Mouse (Mus musculus) hindbrain, embryonic 13.5 days (tissue): ENCODE measurements around the gene Pdss2. TPM values are rescaled to one million over a fixed set of nuclear protein-coding genes. Genes with fewer than 3 reads are reported as not detected.
"Not testable (repeated sequence)": the region's sequence is repeated elsewhere in the genome, so short reads cannot be mapped to it uniquely, and the experiment has no call there.

Experiments used
- ATAC-seq: fragments of 200-750 bp; cut with Nextera tagmentation; 2 replicates; pipeline ENCODE4 v1.8.0; 2017; ENCODE audit warnings: moderate TSS enrichment; ENCODE audit not compliant: low FRiP score
- H3K27ac ChIP-seq: fragments of 300-500 bp; sonication (generic); 2 replicates; pipeline ENCODE4 v1.5.1; 2015; ENCODE audit warnings: inconsistent platforms, mild to moderate bottlenecking, moderate library complexity
- H3K27me3 ChIP-seq: fragments of 300-500 bp; sonication (generic); 2 replicates; pipeline ENCODE4 v1.6.1; 2015; ENCODE audit warnings: mild to moderate bottlenecking, inconsistent platforms
- H3K36me3 ChIP-seq: fragments of 300-500 bp; sonication (generic); 2 replicates; pipeline ENCODE4 v1.6.1; 2015; ENCODE audit warnings: mild to moderate bottlenecking, inconsistent platforms
- H3K4me1 ChIP-seq: fragments of 300-500 bp; sonication (generic); replicated peaks from 2 replicates; pipeline ENCODE4 v1.6.1; 2015; ENCODE audit warnings: inconsistent platforms
- H3K4me2 ChIP-seq: fragments of 300-500 bp; sonication (generic); 2 replicates; pipeline ENCODE4 v1.6.1; 2015; ENCODE audit warnings: inconsistent platforms, mild to moderate bottlenecking, moderate library complexity
- H3K4me3 ChIP-seq: fragments of 300-500 bp; sonication (generic); 2 replicates; pipeline ENCODE4 v1.5.1; 2015; ENCODE audit warnings: mild to moderate bottlenecking, inconsistent platforms
- H3K9ac ChIP-seq: fragments of 300-500 bp; sonication (generic); 2 replicates; pipeline ENCODE4 v1.6.1; 2015; ENCODE audit warnings: mild to moderate bottlenecking, inconsistent platforms
- H3K9me3 ChIP-seq: fragments of 300-500 bp; sonication (generic); 2 replicates; pipeline ENCODE4 v1.6.1; 2016; ENCODE audit warnings: inconsistent platforms
- WGBS: fragments of 180-500 bp; shearing (Covaris S2); methylation state at CpG from one replicate; pipeline ENCODE4 v1.1.7; 2015; 5-methylcytosine and 5-hydroxymethylcytosine counted together
- polyA plus RNA-seq: library from polyadenylated mRNA; unstranded; fragments of >200 nt; fragmentation: Nextera tagmentation; extraction: Ambion mirVana; gene quantifications from 2 replicates; pipeline ENCODE4 v1.2.1, GENCODE M21; 2015

Gene Pdss2
- polyA plus RNA-seq, 1 experiment from 2014 or later = 16.0 TPM

- Histone ChIP-seq H3K9me3 (no peaks in the 10 kb centered on the region), H3K36me3 (peaks cover 4% of the 10 kb centered on the region; the same call in 1 of the 2 replicates), H3K27ac (no peak overlapping the region), H3K9ac (no peak overlapping the region), H3K4me3 (no peak overlapping the region), H3K27me3 (no peaks in the 10 kb centered on the region), H3K4me1 (no peaks in the 10 kb centered on the region), H3K4me2 (no peak overlapping the region)
- no peak for ATAC-seq
- WGBS = 91% methylated on average over 4 of the region's 4 CpGs
These were observed 174.5 kb downstream of the Pdss2 start for GRCm38 (mm10) chr10:43395824-43396223.

- H3K4me3 ChIP-seq = no peak overlapping the region
- no peaks in the 10 kb centered on the region for H3K27me3 ChIP-seq
- H3K9me3 ChIP-seq = no peaks in the 10 kb centered on the region
- H3K9ac ChIP-seq = no peak overlapping the region
- H3K4me1 ChIP-seq = no peaks in the 10 kb centered on the region
- no peak overlapping the region for H3K27ac ChIP-seq
- H3K36me3 ChIP-seq = peaks cover 4% of the 10 kb centered on the region; the same call in 1 of the 2 replicates
- ATAC-seq = no peak
- 81% methylated on average over 7 of the region's 7 CpGs for WGBS
- H3K4me2 ChIP-seq = no peak overlapping the region
These were observed 178.5 kb downstream of the Pdss2 start for GRCm38 (mm10) chr10:43399596-43400316.

GRCm38 (mm10) chr10:43406107-43406506 lies 184.8 kb downstream of the Pdss2 start:
- no peak overlapping the region for H3K4me2 ChIP-seq
- no peaks in the 10 kb centered on the region for H3K4me1 ChIP-seq
- ATAC-seq = no peak
- 96% methylated on average over 1 of the region's 1 CpGs for WGBS
- no peaks in the 10 kb centered on the region for H3K27me3 ChIP-seq
- H3K9me3 ChIP-seq = no peaks in the 10 kb centered on the region
- no peak overlapping the region for H3K4me3 ChIP-seq
- H3K27ac ChIP-seq = no peak overlapping the region
- H3K36me3 ChIP-seq = peaks cover 3% of the 10 kb centered on the region
- no peak overlapping the region for H3K9ac ChIP-seq

- H3K9me3 ChIP-seq = no peaks in the 10 kb centered on the region
- H3K4me2 ChIP-seq = no peak overlapping the region
- H3K27ac ChIP-seq = no peak overlapping the region
- H3K36me3 ChIP-seq = peaks cover 3% of the 10 kb centered on the region
- no peak for ATAC-seq
- no peaks in the 10 kb centered on the region for H3K27me3 ChIP-seq
- WGBS = 83% methylated on average over 12 of the region's 12 CpGs
- H3K4me3 ChIP-seq = no peak overlapping the region
- no peak overlapping the region for H3K9ac ChIP-seq
- H3K4me1 ChIP-seq = no peaks in the 10 kb centered on the region
These were observed 185.6 kb downstream of the Pdss2 start for GRCm38 (mm10) chr10:43406885-43407284.

- no peak for ATAC-seq
- Histone ChIP-seq H3K9me3 (no peaks in the 10 kb centered on the region), H3K4me1 (no peaks in the 10 kb centered on the region), H3K9ac (no peak overlapping the region), H3K27ac (no peak overlapping the region), H3K27me3 (no peaks in the 10 kb centered on the region), H3K4me2 (no peak overlapping the region), H3K4me3 (no peak overlapping the region), H3K36me3 (peaks cover 3% of the 10 kb centered on the region)
- 76% methylated on average over 10 of the region's 10 CpGs for WGBS
These were observed 188.4 kb downstream of the Pdss2 start for GRCm38 (mm10) chr10:43409506-43410230.

GRCm38 (mm10) chr10:43411164-43411563 lies 189.9 kb downstream of the Pdss2 start:
- WGBS = 93% methylated on average over 3 of the region's 3 CpGs
- H3K9ac ChIP-seq, H3K27ac ChIP-seq, H3K9me3 ChIP-seq, H3K27me3 ChIP-seq, H3K4me2 ChIP-seq, H3K4me3 ChIP-seq, H3K4me1 ChIP-seq, ATAC-seq: not testable (repeated sequence)
- H3K36me3 ChIP-seq = peaks cover 10% of the 10 kb centered on the region

GRCm38 (mm10) chr10:43417346-43417745 lies 196.1 kb downstream of the Pdss2 start:
- no peaks in the 10 kb centered on the region for H3K9me3 ChIP-seq
- no peak for ATAC-seq
- 87% methylated on average over 6 of the region's 6 CpGs for WGBS
- no peak overlapping the region for H3K9ac ChIP-seq
- H3K27ac ChIP-seq = no peak overlapping the region
- H3K27me3 ChIP-seq = no peaks in the 10 kb centered on the region
- H3K36me3 ChIP-seq = peaks cover 8% of the 10 kb centered on the region
- no peak overlapping the region for H3K4me2 ChIP-seq
- H3K4me3 ChIP-seq = no peak overlapping the region
- peaks cover 17% of the 10 kb centered on the region for H3K4me1 ChIP-seq

GRCm38 (mm10) chr10:43420660-43421413 lies 199.6 kb downstream of the Pdss2 start:
- ATAC-seq = peak; percentile 81
- peaks cover 20% of the 10 kb centered on the region for H3K4me1 ChIP-seq
- no peaks in the 10 kb centered on the region for H3K27me3 ChIP-seq
- H3K27ac ChIP-seq = peak overlapping the region; percentile 49
- no peak overlapping the region for H3K4me3 ChIP-seq
- H3K9me3 ChIP-seq = no peaks in the 10 kb centered on the region
- no peak overlapping the region for H3K9ac ChIP-seq
- WGBS = 51% methylated on average over 22 of the region's 22 CpGs
- no peaks in the 10 kb centered on the region; the same call in 1 of the 2 replicates for H3K36me3 ChIP-seq
- peak overlapping the region; percentile 17 for H3K4me2 ChIP-seq

GRCm38 (mm10) chr10:43422061-43422770 lies 200.9 kb downstream of the Pdss2 start:
- Histone ChIP-seq H3K36me3 (no peaks in the 10 kb centered on the region), H3K9me3 (no peaks in the 10 kb centered on the region), H3K27ac (peak overlapping the region; percentile 49; the same call in 1 of the 2 replicates), H3K4me1 (peaks cover 20% of the 10 kb centered on the region), H3K4me3 (no peak overlapping the region), H3K4me2 (no peak overlapping the region), H3K9ac (no peak overlapping the region), H3K27me3 (no peaks in the 10 kb centered on the region)
- 52% methylated on average over 15 of the region's 15 CpGs for WGBS
- no peak for ATAC-seq

GRCm38 (mm10) chr10:43424545-43424944 lies 203.3 kb downstream of the Pdss2 start:
- Histone ChIP-seq H3K9ac (no peak overlapping the region), H3K4me2 (no peak overlapping the region), H3K9me3 (no peaks in the 10 kb centered on the region), H3K36me3 (no peaks in the 10 kb centered on the region), H3K27me3 (no peaks in the 10 kb centered on the region), H3K4me3 (no peak overlapping the region), H3K27ac (no peak overlapping the region), H3K4me1 (peaks cover 20% of the 10 kb centered on the region)
- 94% methylated on average over 5 of the region's 5 CpGs for WGBS
- ATAC-seq = no peak

GRCm38 (mm10) chr10:43430606-43431005 lies 209.3 kb downstream of the Pdss2 start:
- H3K27ac ChIP-seq = no peak overlapping the region
- H3K4me1 ChIP-seq = no peaks in the 10 kb centered on the region
- no peaks in the 10 kb centered on the region for H3K27me3 ChIP-seq
- H3K36me3 ChIP-seq = peaks cover 7% of the 10 kb centered on the region
- no peak overlapping the region for H3K4me3 ChIP-seq
- ATAC-seq = no peak
- H3K9ac ChIP-seq = no peak overlapping the region
- H3K9me3 ChIP-seq = 0 out of 2 replicates have a peak, but pooled peaks cover 1% of the 10 kb centered on the region
- H3K4me2 ChIP-seq = no peak overlapping the region
- 85% methylated on average over 5 of the region's 5 CpGs for WGBS

GRCm38 (mm10) chr10:43434326-43434725 lies 213.0 kb downstream of the Pdss2 start:
- H3K36me3 ChIP-seq = peaks cover 9% of the 10 kb centered on the region
- no peak overlapping the region for H3K4me2 ChIP-seq
- ATAC-seq = no peak
- 0 out of 2 replicates have a peak, but pooled peaks cover 2% of the 10 kb centered on the region for H3K9me3 ChIP-seq
- WGBS = 97% methylated on average over 4 of the region's 4 CpGs
- no peaks in the 10 kb centered on the region for H3K27me3 ChIP-seq
- no peak overlapping the region for H3K27ac ChIP-seq
- H3K4me1 ChIP-seq = peaks cover 10% of the 10 kb centered on the region
- no peak overlapping the region for H3K4me3 ChIP-seq
- H3K9ac ChIP-seq = no peak overlapping the region
